Mouse (Mus musculus) hindbrain, embryonic 13.5 days (tissue): ENCODE results near the gene Cst13. TPM values are rescaled to one million over a fixed set of nuclear protein-coding genes. Genes with fewer than 3 reads are reported as not detected.

Experiments used
- ATAC-seq: fragments of 200-750 bp; cut with Nextera tagmentation; 2 replicates; pipeline ENCODE4 v1.8.0; 2017; ENCODE audit warnings: moderate TSS enrichment; ENCODE audit not compliant: low FRiP score
- H3K27ac ChIP-seq: fragments of 300-500 bp; sonication (generic); 2 replicates; pipeline ENCODE4 v1.5.1; 2015; ENCODE audit warnings: inconsistent platforms, mild to moderate bottlenecking, moderate library complexity
- H3K27me3 ChIP-seq: fragments of 300-500 bp; sonication (generic); 2 replicates; pipeline ENCODE4 v1.6.1; 2015; ENCODE audit warnings: mild to moderate bottlenecking, inconsistent platforms
- H3K36me3 ChIP-seq: fragments of 300-500 bp; sonication (generic); 2 replicates; pipeline ENCODE4 v1.6.1; 2015; ENCODE audit warnings: mild to moderate bottlenecking, inconsistent platforms
- H3K4me1 ChIP-seq: fragments of 300-500 bp; sonication (generic); replicated peaks from 2 replicates; pipeline ENCODE4 v1.6.1; 2015; ENCODE audit warnings: inconsistent platforms
- H3K4me2 ChIP-seq: fragments of 300-500 bp; sonication (generic); 2 replicates; pipeline ENCODE4 v1.6.1; 2015; ENCODE audit warnings: inconsistent platforms, mild to moderate bottlenecking, moderate library complexity
- H3K4me3 ChIP-seq: fragments of 300-500 bp; sonication (generic); 2 replicates; pipeline ENCODE4 v1.5.1; 2015; ENCODE audit warnings: mild to moderate bottlenecking, inconsistent platforms
- H3K9ac ChIP-seq: fragments of 300-500 bp; sonication (generic); 2 replicates; pipeline ENCODE4 v1.6.1; 2015; ENCODE audit warnings: mild to moderate bottlenecking, inconsistent platforms
- H3K9me3 ChIP-seq: fragments of 300-500 bp; sonication (generic); 2 replicates; pipeline ENCODE4 v1.6.1; 2016; ENCODE audit warnings: inconsistent platforms
- WGBS: fragments of 180-500 bp; shearing (Covaris S2); methylation state at CpG from one replicate; pipeline ENCODE4 v1.1.7; 2015; 5-methylcytosine and 5-hydroxymethylcytosine counted together
- polyA plus RNA-seq: library from polyadenylated mRNA; unstranded; fragments of >200 nt; fragmentation: Nextera tagmentation; extraction: Ambion mirVana; gene quantifications from 2 replicates; pipeline ENCODE4 v1.2.1, GENCODE M21; 2015

Cst13 gene
- polyA plus RNA-seq, 1 experiment from 2014 or later, result not detected

GRCm38 (mm10) chr2:148856630-148857400 lies 36.9 kb downstream of the Cst13 start:
- Histone ChIP-seq H3K4me3 (no peak overlapping the region), H3K4me1 (no peaks in the 10 kb centered on the region), H3K4me2 (no peak overlapping the region), H3K9me3 (no peaks in the 10 kb centered on the region), H3K9ac (no peak overlapping the region), H3K27me3 (no peaks in the 10 kb centered on the region), H3K36me3 (no peaks in the 10 kb centered on the region), H3K27ac (no peak overlapping the region)
- no peak for ATAC-seq
- 86% methylated on average over 8 of the region's 8 CpGs for WGBS

GRCm38 (mm10) chr2:148857506-148857905 lies 37.6 kb downstream of the Cst13 start:
- no peaks in the 10 kb centered on the region for H3K36me3 ChIP-seq
- H3K4me1 ChIP-seq, result no peaks in the 10 kb centered on the region
- WGBS, result 87% methylated on average over 4 of the region's 4 CpGs
- no peak overlapping the region for H3K27ac ChIP-seq
- H3K9ac ChIP-seq, result no peak overlapping the region
- H3K9me3 ChIP-seq, result no peaks in the 10 kb centered on the region
- ATAC-seq, result no peak
- H3K27me3 ChIP-seq, result no peaks in the 10 kb centered on the region
- no peak overlapping the region for H3K4me2 ChIP-seq
- H3K4me3 ChIP-seq, result no peak overlapping the region

DNA sequence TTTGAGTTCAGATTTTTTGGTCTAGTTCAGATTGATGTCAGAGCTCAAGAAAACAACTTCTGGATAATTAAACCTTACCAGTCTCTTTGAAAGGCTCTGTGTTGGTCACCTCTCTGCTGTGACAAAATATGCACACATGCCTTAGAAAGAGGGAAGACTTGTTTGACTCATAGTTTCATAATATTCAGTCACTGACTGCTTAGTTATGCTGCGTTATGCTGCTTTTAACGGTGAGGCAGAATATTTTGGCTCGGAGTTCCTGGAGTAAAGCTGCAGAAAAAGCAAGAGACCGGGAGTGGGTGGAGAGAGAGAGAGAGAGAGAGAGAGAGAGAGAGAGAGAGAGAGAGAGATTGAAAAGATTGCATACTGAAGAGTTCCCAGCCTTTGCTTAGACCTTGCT lies 41.1 kb downstream of the Cst13 start:
- no peak for ATAC-seq
- Histone ChIP-seq H3K27me3 (no peaks in the 10 kb centered on the region), H3K4me3 (no peak overlapping the region), H3K27ac (no peak overlapping the region), H3K9ac (no peak overlapping the region), H3K4me2 (no peak overlapping the region), H3K4me1 (no peaks in the 10 kb centered on the region), H3K9me3 (no peaks in the 10 kb centered on the region), H3K36me3 (no peaks in the 10 kb centered on the region)
- 86% methylated on average over 4 of the region's 4 CpGs for WGBS

- no peak overlapping the region for H3K9ac ChIP-seq
- no peak overlapping the region for H3K4me2 ChIP-seq
- H3K4me3 ChIP-seq, result no peak overlapping the region
- H3K36me3 ChIP-seq, result no peaks in the 10 kb centered on the region
- H3K27me3 ChIP-seq, result no peaks in the 10 kb centered on the region
- ATAC-seq, result no peak
- no peaks in the 10 kb centered on the region for H3K4me1 ChIP-seq
- no peaks in the 10 kb centered on the region for H3K9me3 ChIP-seq
- no peak overlapping the region for H3K27ac ChIP-seq
Observed at GRCm38 (mm10) chr2:148861693-148862092, 41.8 kb downstream of the Cst13 start.

DNA sequence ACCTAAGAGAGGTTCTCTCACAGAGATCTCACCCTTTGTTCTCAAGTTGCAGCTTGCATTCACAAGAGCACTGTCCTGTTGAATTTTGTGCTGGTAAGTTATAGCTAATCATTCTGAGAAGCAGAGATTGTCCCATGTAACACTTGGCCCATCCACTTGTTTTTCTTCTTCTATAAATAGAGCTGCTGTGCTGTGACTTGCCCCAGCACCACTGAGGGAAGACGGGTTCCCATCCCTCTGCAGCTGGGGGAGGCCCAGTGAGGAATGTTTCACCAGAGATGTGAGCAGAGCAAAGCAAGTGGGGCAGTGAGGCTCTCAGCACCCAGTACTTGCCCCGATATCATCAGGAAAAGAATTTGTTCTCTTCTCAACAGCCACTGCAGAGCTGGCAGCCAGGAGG lies 45.1 kb downstream of the Cst13 start, which contains the start of gene 9230104L09Rik:
9230104L09Rik (minus strand) TSS at position 73 of the 400 bp plus-strand sequence.
- no peak within 1 kb of the TSS for H3K4me2 ChIP-seq
- no peaks in the 10 kb centered on the region for H3K36me3 ChIP-seq
- no peak within 1 kb of the TSS for H3K9ac ChIP-seq
- no peak for ATAC-seq
- H3K9me3 ChIP-seq, result no peaks in the 10 kb centered on the region
- no peak within 1 kb of the TSS for H3K4me3 ChIP-seq
- no peaks in the 10 kb centered on the region for H3K4me1 ChIP-seq
- H3K27ac ChIP-seq, result no peak within 1 kb of the TSS
- 79% methylated on average over 2 of the region's 2 CpGs for WGBS
- H3K27me3 ChIP-seq, result no peaks in the 10 kb centered on the region

GRCm38 (mm10) chr2:148868959-148869358 lies 49.1 kb downstream of the Cst13 start:
- H3K27ac ChIP-seq, result no peak overlapping the region
- peaks cover 22% of the 10 kb centered on the region for H3K4me1 ChIP-seq
- H3K27me3 ChIP-seq, result no peaks in the 10 kb centered on the region
- no peaks in the 10 kb centered on the region for H3K9me3 ChIP-seq
- 81% methylated on average over 1 of the region's 1 CpGs for WGBS
- ATAC-seq, result no peak
- H3K4me2 ChIP-seq, result no peak overlapping the region
- peaks cover 25% of the 10 kb centered on the region for H3K36me3 ChIP-seq
- H3K9ac ChIP-seq, result no peak overlapping the region
- no peak overlapping the region for H3K4me3 ChIP-seq

DNA sequence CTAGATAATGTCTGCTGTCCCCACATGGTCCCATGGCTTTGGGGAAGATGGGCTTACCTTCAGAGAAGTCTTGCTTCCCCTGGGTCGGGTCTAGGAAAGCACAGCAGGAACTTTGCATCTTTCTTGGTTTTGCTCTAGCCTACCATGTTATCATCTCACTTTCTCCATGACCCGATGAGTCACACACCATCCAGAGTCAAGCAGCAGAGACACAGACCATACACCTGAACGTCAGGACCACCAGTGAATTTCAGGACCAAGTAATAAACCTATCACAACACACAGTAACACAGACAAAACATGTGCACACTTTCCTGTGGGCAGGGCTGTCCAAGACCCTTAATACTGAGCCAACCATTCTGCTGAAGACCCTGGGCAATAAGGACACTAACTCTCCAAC lies 50.6 kb downstream of the Cst13 start:
- no peak for ATAC-seq
- no peaks in the 10 kb centered on the region for H3K27me3 ChIP-seq
- H3K4me2 ChIP-seq, result no peak overlapping the region
- no peak overlapping the region for H3K4me3 ChIP-seq
- no peaks in the 10 kb centered on the region for H3K9me3 ChIP-seq
- H3K4me1 ChIP-seq, result peaks cover 28% of the 10 kb centered on the region
- peaks cover 25% of the 10 kb centered on the region for H3K36me3 ChIP-seq
- no peak overlapping the region for H3K9ac ChIP-seq
- H3K27ac ChIP-seq, result no peak overlapping the region
- WGBS, result 93% methylated on average over 3 of the region's 3 CpGs

GRCm38 (mm10) chr2:148872860-148873259 lies 53.0 kb downstream of the Cst13 start:
- ATAC-seq, result no peak
- 85% methylated on average over 4 of the region's 4 CpGs for WGBS
- Histone ChIP-seq H3K9me3 (no peaks in the 10 kb centered on the region), H3K27ac (no peak overlapping the region), H3K4me1 (peaks cover 33% of the 10 kb centered on the region), H3K9ac (peak overlapping the region; percentile 92; the same call in 1 of the 2 replicates), H3K36me3 (peaks cover 25% of the 10 kb centered on the region), H3K27me3 (no peaks in the 10 kb centered on the region), H3K4me3 (peak overlapping the region; percentile 89), H3K4me2 (peak overlapping the region; percentile 91)

- Histone ChIP-seq H3K9me3 (no peaks in the 10 kb centered on the region), H3K4me2 (peak overlapping the region; percentile 91), H3K4me1 (peaks cover 33% of the 10 kb centered on the region), H3K36me3 (peaks cover 25% of the 10 kb centered on the region), H3K27me3 (no peaks in the 10 kb centered on the region), H3K9ac (peak overlapping the region; percentile 92), H3K27ac (no peak overlapping the region), H3K4me3 (peak overlapping the region; percentile 89)
- ATAC-seq, result no peak
- 53% methylated on average over 3 of the region's 3 CpGs for WGBS
Observed at GRCm38 (mm10) chr2:148874224-148874616, 54.3 kb downstream of the Cst13 start.

DNA sequence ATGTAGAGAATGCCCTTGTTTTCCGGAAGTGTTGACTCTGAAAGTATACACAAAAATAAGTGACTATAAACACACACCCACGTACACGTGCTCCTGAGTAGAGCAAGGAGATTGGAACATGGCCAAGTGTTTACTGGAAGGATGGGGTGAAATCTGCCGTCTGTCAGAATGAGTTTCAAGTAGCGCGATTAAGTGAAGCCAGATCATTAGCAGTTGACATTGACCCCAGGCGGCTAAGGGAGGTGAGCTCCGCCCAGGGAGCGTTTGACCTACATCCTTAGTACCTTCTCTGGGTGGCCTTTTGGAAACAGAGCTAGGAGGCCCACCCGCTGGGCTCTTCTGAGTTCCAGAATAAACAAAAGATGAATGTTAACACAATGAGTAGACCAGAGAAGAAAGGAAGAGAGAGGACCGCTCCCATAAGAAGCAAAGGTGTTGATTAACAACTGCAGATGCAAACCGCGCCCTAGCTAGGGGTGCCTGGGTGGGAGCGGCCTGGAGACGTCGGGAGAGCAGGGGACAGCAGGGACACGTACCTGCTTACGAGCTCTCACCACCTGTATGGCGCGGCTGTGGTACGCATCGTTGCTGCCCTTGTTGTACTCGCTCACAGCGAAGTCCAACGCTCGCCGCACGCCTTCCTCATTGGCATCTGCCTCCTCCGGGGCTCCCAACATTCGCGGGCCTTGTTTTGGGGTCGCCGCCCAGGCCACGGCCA lies 54.9 kb downstream of the Cst13 start:
- Histone ChIP-seq H3K27me3 (no peaks in the 10 kb centered on the region), H3K9me3 (no peaks in the 10 kb centered on the region), H3K4me1 (peaks cover 33% of the 10 kb centered on the region), H3K27ac (peak overlapping the region; percentile 92), H3K4me3 (peak overlapping the region; percentile 89), H3K9ac (peak overlapping the region; percentile 92), H3K36me3 (peaks cover 25% of the 10 kb centered on the region), H3K4me2 (peak overlapping the region; percentile 91)
- under 1% methylated on average over 34 of the region's 34 CpGs for WGBS
- peak; percentile 81 for ATAC-seq

GRCm38 (mm10) chr2:148875335-148875811 lies 55.5 kb downstream of the Cst13 start, which contains the start of gene Cst3:
Gene Cst3 (minus strand): TSS chr2:148875692.
- Histone ChIP-seq H3K9me3 (no peaks in the 10 kb centered on the region), H3K36me3 (peaks cover 24% of the 10 kb centered on the region), H3K4me3 (peak within 1 kb of the TSS; percentile 89), H3K4me1 (peaks cover 33% of the 10 kb centered on the region), H3K4me2 (peak within 1 kb of the TSS; percentile 91), H3K9ac (peak within 1 kb of the TSS; percentile 92), H3K27ac (peak within 1 kb of the TSS; percentile 92), H3K27me3 (no peaks in the 10 kb centered on the region)
- peak; percentile 94 for ATAC-seq
- 1% methylated on average over 19 of the region's 19 CpGs for WGBS

GRCm38 (mm10) chr2:148877016-148877770 lies 57.3 kb downstream of the Cst13 start:
- H3K4me2 ChIP-seq, result no peak overlapping the region
- peaks cover 29% of the 10 kb centered on the region for H3K4me1 ChIP-seq
- peaks cover 7% of the 10 kb centered on the region for H3K36me3 ChIP-seq
- no peak overlapping the region for H3K4me3 ChIP-seq
- H3K9ac ChIP-seq, result no peak overlapping the region
- 48% methylated on average over 3 of the region's 3 CpGs for WGBS
- no peaks in the 10 kb centered on the region for H3K27me3 ChIP-seq
- H3K9me3 ChIP-seq, result no peaks in the 10 kb centered on the region
- no peak overlapping the region for H3K27ac ChIP-seq
- no peak for ATAC-seq
